Mouse (Mus musculus): ENCODE data around the gene Fbxw5. TPM values are rescaled to one million over a fixed set of nuclear protein-coding genes. Genes with fewer than 3 reads are reported as not detected.
"Not testable (repeated sequence)": the region's sequence is repeated elsewhere in the genome, so short reads cannot be mapped to it uniquely, and the experiment has no call there.

The Fbxw5 gene
- polyA plus RNA-seq, 1 experiment, result 35.8 TPM

DNA sequence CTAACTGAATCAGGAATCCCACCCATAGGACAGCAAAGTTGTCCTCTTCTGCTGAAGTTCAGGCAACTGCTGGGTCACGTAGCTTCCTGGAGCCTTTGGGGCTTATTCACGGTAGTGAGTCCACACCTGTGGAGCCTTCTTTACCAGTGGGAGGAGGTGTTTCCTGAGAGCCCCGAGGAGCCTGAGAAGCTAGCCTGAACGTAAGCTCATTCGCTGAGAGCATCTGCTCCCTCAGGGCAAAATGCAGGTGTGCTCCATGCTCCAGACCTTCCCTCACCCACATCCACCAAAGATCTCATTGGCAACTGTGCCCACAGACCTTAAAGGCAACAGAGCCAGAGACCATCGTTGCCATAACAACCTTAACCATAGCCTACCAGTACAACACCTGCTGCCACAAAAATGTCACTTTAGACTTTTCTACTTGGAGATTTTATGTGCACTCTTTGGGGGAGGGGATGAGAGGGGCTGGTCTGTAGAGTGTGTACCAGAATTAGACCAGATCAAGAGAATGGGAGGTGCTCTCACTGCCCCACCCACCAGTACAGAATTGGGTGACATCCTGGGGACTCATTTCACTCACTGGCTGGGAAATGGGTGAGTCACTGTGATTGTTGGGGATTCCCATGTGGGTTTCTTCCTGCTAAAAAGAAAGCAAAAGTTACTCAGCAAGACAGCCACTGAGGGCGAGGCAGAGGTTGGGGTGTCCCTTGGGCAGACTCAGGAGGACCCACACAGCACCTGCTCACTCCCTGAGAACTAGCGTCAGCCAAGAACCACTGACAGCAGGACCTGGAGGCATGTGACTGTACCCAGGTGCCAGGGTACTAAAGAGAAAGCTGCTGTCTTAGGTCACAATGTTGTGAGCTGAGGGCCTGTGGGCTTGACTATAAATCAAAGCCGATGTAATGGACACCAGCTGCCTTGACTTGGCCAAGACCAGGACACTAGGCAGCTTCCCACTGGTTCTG lies 48.8 kb downstream of the Fbxw5 start:
- H3K79me2 ChIP-seq (ENCODE audit: control insufficient read depth, insufficient read depth), result peaks cover 22% of the 10 kb centered on the region
- no peak overlapping the region for H3ac ChIP-seq (ENCODE audit: control insufficient read depth, insufficient read length, low read depth)
- no peak overlapping the region for H3K4me3 ChIP-seq (ENCODE audit: insufficient read depth, poor library complexity, severe bottlenecking)
- H3K27me3 ChIP-seq (ENCODE audit: control insufficient read depth, insufficient read depth, insufficient read length), result no peaks in the 10 kb centered on the region
- peaks cover 21% of the 10 kb centered on the region for H3K79me3 ChIP-seq (ENCODE audit: low read depth)
- no peak for TF ChIP-seq CTCF (IDR thresholded peaks at IDR 0.05; ENCODE audit: control insufficient read depth, insufficient read depth, insufficient read length)
- TF ChIP-seq MYOG (IDR thresholded peaks at IDR 0.05; ENCODE audit: control insufficient read depth, extremely low read depth, insufficient read length), result no peak
- TF ChIP-seq MAX (IDR thresholded peaks at IDR 0.05), result peak; percentile 34
- TF ChIP-seq FOSL1 (IDR thresholded peaks at IDR 0.05; ENCODE audit: insufficient read depth, low read length, poor library complexity, severe bottlenecking), result no peak
- TF ChIP-seq CEBPB (IDR thresholded peaks at IDR 0.05; ENCODE audit: low read depth), result no peak
- TF ChIP-seq USF1 (IDR thresholded peaks at IDR 0.05; ENCODE audit: low read depth), result peak; percentile 29
- peak; percentile 25 for TF ChIP-seq MYOD1 (IDR thresholded peaks at IDR 0.05; ENCODE audit: control insufficient read depth, insufficient read length, low read depth)
- H3K36me3 ChIP-seq (ENCODE audit: control insufficient read depth, insufficient read depth), result peaks cover 8% of the 10 kb centered on the region

DNA sequence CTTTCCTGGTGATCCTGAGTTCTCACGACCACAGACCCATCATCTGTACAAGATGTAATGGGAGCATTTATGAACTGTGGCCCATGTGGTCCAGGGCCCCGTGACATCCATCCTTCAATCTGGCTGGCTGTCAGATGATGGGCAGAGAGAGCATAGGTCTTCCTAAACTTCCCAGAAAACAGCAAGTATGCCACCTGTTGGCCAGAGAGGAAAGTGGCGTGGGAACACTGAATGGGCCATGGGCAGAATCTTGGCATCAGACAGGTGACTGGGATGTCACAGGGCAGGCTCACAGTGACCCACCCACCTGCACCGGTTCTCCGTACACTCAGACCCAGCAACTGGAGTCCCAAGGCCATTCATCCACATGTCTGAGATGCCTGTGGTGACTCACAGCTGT lies 50.6 kb downstream of the Fbxw5 start:
- Histone ChIP-seq H3K79me3 (ENCODE audit: low read depth) (peaks cover 2% of the 10 kb centered on the region), H3K4me3 (ENCODE audit: insufficient read depth, poor library complexity, severe bottlenecking) (no peak overlapping the region), H3ac (ENCODE audit: control insufficient read depth, insufficient read length, low read depth) (no peak overlapping the region), H3K27me3 (ENCODE audit: control insufficient read depth, insufficient read depth, insufficient read length) (no peaks in the 10 kb centered on the region), H3K36me3 (ENCODE audit: control insufficient read depth, insufficient read depth) (no peaks in the 10 kb centered on the region), H3K79me2 (ENCODE audit: control insufficient read depth, insufficient read depth) (peaks cover 4% of the 10 kb centered on the region)
- TF ChIP-seq MYOG (IDR thresholded peaks at IDR 0.05; ENCODE audit: control insufficient read depth, extremely low read depth, insufficient read length) (no peak), CTCF (IDR thresholded peaks at IDR 0.05; ENCODE audit: control insufficient read depth, insufficient read depth, insufficient read length) (peak; percentile 76), USF1 (IDR thresholded peaks at IDR 0.05; ENCODE audit: low read depth) (peak; percentile 22)

DNA sequence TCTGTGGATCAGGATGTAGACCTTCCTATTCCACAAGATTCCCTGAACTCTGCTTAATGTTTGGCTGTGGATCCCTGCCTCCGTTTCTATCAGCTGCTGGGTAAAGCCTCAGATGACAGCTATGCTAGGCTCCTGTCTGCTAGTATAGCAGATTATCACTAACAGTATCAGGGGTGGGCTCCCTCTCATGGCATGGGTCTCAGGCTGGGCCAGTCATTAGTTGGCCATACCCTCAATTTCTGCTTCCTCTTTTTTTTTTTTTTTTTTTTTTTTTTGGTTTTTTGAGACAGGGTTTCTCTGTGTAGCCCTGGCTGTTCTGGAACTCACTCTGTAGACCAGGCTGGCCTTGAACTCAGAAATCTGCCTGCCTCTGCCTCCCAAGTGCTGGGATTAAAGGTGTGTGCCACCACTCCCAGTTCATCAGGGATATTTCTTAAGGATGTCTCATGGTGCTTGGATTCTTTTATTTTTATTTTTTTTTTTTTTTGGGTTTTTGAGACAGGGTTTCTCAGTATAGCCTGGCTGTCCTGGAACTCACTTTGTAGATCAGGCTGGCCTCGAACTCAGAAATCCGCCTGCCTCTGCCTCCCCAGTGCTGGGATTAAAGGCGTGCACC lies 52.7 kb downstream of the Fbxw5 start:
- not testable (repeated sequence) for H3K36me3 ChIP-seq (ENCODE audit: control insufficient read depth, insufficient read depth); H3K79me3 ChIP-seq (ENCODE audit: low read depth); H3K27me3 ChIP-seq (ENCODE audit: control insufficient read depth, insufficient read depth, insufficient read length); H3ac ChIP-seq (ENCODE audit: control insufficient read depth, insufficient read length, low read depth); H3K4me3 ChIP-seq (ENCODE audit: insufficient read depth, poor library complexity, severe bottlenecking)
- H3K79me2 ChIP-seq (ENCODE audit: control insufficient read depth, insufficient read depth), result peaks cover 15% of the 10 kb centered on the region

Other genes starting within 250 kb of the Fbxw5 start
- gene Tmem203, start 245.3 kb upstream of the Fbxw5 start, polyA plus RNA-seq (2012; fragmentation: generic; extraction: Trizol), result 28.5 TPM
- gene Tprn, start 238.1 kb upstream of the Fbxw5 start, polyA plus RNA-seq (2012; fragmentation: generic; extraction: Trizol), result 7.4 TPM
- gene Ssna1, start 228.3 kb upstream of the Fbxw5 start, polyA plus RNA-seq (2012; fragmentation: generic; extraction: Trizol), result 143 TPM
- 89.4 TPM for gene Anapc2, start 228.3 kb upstream of the Fbxw5 start, polyA plus RNA-seq (2012; fragmentation: generic; extraction: Trizol)
- not detected for gene Tmem210, start 212.6 kb upstream of the Fbxw5 start, polyA plus RNA-seq (2012; fragmentation: generic; extraction: Trizol)
- gene Lrrc26, start 210.8 kb upstream of the Fbxw5 start, polyA plus RNA-seq (2012; fragmentation: generic; extraction: Trizol), result not detected
- gene Grin1, start 181.6 kb upstream of the Fbxw5 start, polyA plus RNA-seq (2012; fragmentation: generic; extraction: Trizol), result 0.02 TPM
- 38.0 TPM for gene Man1b1, start 168.4 kb upstream of the Fbxw5 start, polyA plus RNA-seq (2012; fragmentation: generic; extraction: Trizol)
- gene Dpp7, start 144.4 kb upstream of the Fbxw5 start, polyA plus RNA-seq (2012; fragmentation: generic; extraction: Trizol), result 22.4 TPM
- gene Uap1l1, start 135.1 kb upstream of the Fbxw5 start, polyA plus RNA-seq (2012; fragmentation: generic; extraction: Trizol), result 96.6 TPM
- gene Sapcd2, start 128.4 kb upstream of the Fbxw5 start, polyA plus RNA-seq (2012; fragmentation: generic; extraction: Trizol), result 25.8 TPM
- gene Entpd2, start 104.9 kb upstream of the Fbxw5 start, polyA plus RNA-seq (2012; fragmentation: generic; extraction: Trizol), result not detected
- 79.9 TPM for gene Npdc1, start 101.4 kb upstream of the Fbxw5 start, polyA plus RNA-seq (2012; fragmentation: generic; extraction: Trizol)
- 0.08 TPM for gene Fut7, start 77.5 kb upstream of the Fbxw5 start, polyA plus RNA-seq (2012; fragmentation: generic; extraction: Trizol)
- gene Abca2, start 72.0 kb upstream of the Fbxw5 start, polyA plus RNA-seq (2012; fragmentation: generic; extraction: Trizol), result 4.2 TPM
- gene Clic3, start 43.9 kb upstream of the Fbxw5 start, polyA plus RNA-seq (2012; fragmentation: generic; extraction: Trizol), result 0.15 TPM
- gene Paxx, start 39.7 kb upstream of the Fbxw5 start, polyA plus RNA-seq (2012; fragmentation: generic; extraction: Trizol), result 12.3 TPM
- gene Ptgds, start 30.7 kb upstream of the Fbxw5 start, polyA plus RNA-seq (2012; fragmentation: generic; extraction: Trizol), result not detected
- gene Lcn12, start 6.8 kb upstream of the Fbxw5 start, polyA plus RNA-seq (2012; fragmentation: generic; extraction: Trizol), result not detected
- gene C8g, start 969 bp downstream of the Fbxw5 start, polyA plus RNA-seq (2012; fragmentation: generic; extraction: Trizol), result 0.32 TPM
- gene Traf2, start 46.2 kb downstream of the Fbxw5 start, polyA plus RNA-seq (2012; fragmentation: generic; extraction: Trizol), result 28.8 TPM
- gene Edf1, start 57.1 kb downstream of the Fbxw5 start, polyA plus RNA-seq (2012; fragmentation: generic; extraction: Trizol), result 340 TPM
- 5.7 TPM for gene Mamdc4, start 74.1 kb downstream of the Fbxw5 start, polyA plus RNA-seq (2012; fragmentation: generic; extraction: Trizol)
- gene Phpt1, start 74.5 kb downstream of the Fbxw5 start, polyA plus RNA-seq (2012; fragmentation: generic; extraction: Trizol), result 94.2 TPM
- gene Ajm1, start 81.0 kb downstream of the Fbxw5 start, polyA plus RNA-seq (2012; fragmentation: generic; extraction: Trizol), result 0.29 TPM
- gene Rabl6, start 107.8 kb downstream of the Fbxw5 start, polyA plus RNA-seq (2012; fragmentation: generic; extraction: Trizol), result 58.9 TPM
- gene Ccdc183, start 116.9 kb downstream of the Fbxw5 start, polyA plus RNA-seq (2012; fragmentation: generic; extraction: Trizol), result 0.15 TPM
- gene Tmem141, start 121.3 kb downstream of the Fbxw5 start, polyA plus RNA-seq (2012; fragmentation: generic; extraction: Trizol), result 12.9 TPM
- 0.14 TPM for gene Fcna, start 127.3 kb downstream of the Fbxw5 start, polyA plus RNA-seq (2012; fragmentation: generic; extraction: Trizol)
- gene Lcn8, start 152.4 kb downstream of the Fbxw5 start, polyA plus RNA-seq (2012; fragmentation: generic; extraction: Trizol), result not detected
- gene Lcn5, start 157.2 kb downstream of the Fbxw5 start, polyA plus RNA-seq (2012; fragmentation: generic; extraction: Trizol), result not detected
- gene Lcn6, start 176.0 kb downstream of the Fbxw5 start, polyA plus RNA-seq (2012; fragmentation: generic; extraction: Trizol), result not detected
- not detected for gene Lcn10, start 182.0 kb downstream of the Fbxw5 start, polyA plus RNA-seq (2012; fragmentation: generic; extraction: Trizol)
- not detected for gene Obp2a, start 199.3 kb downstream of the Fbxw5 start, polyA plus RNA-seq (2012; fragmentation: generic; extraction: Trizol)
- 1.0 TPM for gene Bmyc, start 206.0 kb downstream of the Fbxw5 start, polyA plus RNA-seq (2012; fragmentation: generic; extraction: Trizol)
- gene Obp2b, start 236.3 kb downstream of the Fbxw5 start, polyA plus RNA-seq (2012; fragmentation: generic; extraction: Trizol), result not detected

Data from C2C12 (cell line).